Mouse (Mus musculus): ENCODE data around the gene Ankrd9.

Ankrd9 gene

DNA sequence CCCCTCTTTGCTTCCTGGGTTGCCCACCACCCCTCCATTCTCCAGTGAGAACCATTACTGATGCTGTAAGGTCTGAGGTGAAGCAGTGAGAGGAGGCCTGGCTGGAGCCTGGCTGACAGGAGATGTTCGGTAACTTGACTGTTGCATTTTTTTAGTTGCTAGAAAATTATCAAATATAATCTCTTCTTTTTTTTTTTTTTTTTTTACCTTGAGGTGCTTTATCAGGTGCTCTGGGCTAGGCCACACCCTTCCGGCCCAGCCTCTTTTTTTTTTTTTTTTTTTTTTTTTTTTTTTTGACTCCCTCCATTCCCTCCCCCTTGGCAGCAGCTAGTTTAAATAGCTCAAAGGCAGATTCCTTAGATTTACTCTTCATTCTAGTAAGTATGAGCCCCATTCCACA is 24.9 kb downstream of the Ankrd9 start:
- DNase-seq, result no peak

DNA sequence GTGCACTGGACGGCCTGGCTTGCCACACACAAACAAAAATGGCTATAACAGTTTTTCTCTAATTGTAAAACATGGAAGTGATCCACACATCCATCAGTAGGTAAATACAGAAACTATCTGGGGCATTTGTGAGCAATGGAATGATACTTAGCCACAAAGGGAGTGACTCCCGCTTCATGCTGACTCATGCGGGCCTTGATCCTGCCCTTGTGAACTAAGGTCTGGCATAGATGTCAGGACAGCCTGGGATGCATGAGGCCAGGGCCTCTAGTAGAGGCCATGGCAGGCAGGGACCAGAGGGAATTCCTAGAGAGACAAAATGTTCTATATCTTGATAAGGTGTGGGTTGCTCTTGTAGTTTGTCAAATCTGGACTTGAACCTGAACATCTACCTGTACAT is 25.4 kb downstream of the Ankrd9 start:
- DNase-seq, result no peak

DNA sequence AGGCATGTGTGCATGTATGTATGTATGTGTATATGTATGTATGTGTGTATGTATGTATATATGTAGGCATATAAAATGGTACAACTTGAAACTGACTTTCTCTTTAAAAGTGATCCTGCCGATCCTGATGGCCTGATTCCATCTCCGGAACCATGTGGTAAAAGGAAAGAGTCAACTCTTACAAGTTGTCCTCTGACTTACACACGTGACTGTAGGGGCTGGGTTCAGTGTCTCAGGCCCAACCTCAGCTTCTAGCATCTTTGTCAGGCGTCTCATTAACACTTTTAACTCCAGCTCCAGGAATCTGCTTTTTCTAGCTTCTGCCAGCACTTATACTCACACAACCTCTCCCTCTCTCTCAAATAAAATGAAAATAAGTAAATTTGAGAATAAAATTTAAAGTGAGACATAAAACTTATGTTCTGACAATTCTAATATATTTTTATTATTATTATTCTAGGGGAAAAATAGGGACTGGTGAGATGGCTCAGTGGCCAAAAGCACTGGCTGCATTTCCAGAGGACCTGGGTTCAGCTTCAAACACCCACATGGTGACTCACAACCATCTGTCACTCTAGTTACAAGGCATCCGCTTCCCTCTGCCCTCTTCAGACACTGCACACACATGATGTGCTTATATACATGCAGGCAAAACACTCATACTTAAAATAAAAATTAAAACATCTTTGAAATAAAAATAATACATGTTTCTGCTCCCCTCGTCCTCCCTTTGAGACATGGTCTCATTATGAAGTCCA is 26.0 kb downstream of the Ankrd9 start:
- no peak for DNase-seq

DNA sequence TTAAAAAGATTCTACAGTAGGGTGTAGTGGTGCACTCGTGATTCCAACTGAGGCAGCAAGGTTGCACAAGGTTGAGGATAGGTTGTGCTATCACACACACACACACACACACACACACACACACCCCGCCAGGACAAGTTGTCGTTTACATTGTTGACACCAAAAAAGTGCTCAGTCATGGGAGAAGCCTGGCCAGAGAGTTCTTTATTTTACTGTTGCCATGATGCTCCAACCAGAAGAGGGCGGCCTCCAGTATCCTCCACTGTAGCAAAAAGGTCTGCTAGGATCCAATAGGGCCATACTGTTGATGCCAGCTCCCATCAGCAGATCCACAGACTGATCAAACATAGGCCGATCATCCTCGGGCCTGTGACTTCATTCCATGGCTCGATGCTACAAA is 27.6 kb downstream of the Ankrd9 start:
- no peak for DNase-seq

DNA sequence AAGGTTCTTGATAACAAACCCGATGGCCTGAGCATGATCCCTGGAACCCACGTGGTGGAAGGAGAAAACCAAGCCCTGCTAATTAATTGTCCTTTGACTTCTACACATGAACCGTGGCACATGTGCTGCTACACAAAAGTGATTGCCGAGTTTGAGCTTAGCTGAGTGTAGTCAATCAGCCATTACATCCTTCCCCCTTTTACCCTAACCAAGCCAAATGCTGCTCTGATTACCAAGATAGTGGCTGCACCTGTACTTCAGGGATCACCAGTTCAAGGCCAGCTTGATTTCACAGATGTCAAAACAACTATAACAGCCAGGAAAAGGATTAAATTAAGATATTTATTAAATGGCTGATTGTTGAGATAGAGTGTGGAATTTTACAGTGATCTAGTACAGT is 28.7 kb downstream of the Ankrd9 start:
- no peak for DNase-seq

DNA sequence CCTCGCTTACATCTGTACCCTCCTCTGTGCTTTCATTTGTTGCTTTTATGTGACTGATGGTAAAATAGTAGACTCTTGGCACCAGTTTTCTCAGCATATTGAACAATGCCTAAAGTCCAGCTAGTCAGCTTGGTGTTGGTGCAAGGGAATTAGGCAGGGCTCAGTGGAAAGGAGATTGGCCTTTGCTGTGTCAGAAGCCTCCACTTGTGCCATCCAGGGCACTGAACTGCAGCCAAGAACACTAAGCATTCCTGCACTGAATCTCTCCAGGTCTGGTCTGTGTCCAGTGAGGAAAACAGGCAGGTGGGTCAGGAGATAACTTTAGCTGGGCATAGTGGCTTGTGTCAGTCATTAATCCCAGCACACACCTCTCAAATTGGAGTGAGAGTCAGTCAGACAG is 29.4 kb downstream of the Ankrd9 start:
- no peak for DNase-seq

DNA sequence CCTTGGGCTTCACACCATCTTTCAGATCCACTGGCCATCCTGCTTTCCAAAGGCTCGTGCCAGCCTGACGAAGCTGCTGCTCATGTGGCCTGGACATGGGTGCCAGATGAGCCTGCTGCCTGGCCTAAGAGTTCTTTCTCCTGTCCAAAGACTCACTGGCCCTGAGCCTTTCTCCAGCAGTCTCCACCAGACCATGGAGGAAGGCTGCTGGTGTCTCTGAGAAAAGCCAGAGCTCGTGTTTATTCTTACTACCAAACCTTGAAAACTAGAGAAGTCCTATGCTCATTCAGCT is 30.0 kb downstream of the Ankrd9 start:
- DNase-seq, result no peak

DNA sequence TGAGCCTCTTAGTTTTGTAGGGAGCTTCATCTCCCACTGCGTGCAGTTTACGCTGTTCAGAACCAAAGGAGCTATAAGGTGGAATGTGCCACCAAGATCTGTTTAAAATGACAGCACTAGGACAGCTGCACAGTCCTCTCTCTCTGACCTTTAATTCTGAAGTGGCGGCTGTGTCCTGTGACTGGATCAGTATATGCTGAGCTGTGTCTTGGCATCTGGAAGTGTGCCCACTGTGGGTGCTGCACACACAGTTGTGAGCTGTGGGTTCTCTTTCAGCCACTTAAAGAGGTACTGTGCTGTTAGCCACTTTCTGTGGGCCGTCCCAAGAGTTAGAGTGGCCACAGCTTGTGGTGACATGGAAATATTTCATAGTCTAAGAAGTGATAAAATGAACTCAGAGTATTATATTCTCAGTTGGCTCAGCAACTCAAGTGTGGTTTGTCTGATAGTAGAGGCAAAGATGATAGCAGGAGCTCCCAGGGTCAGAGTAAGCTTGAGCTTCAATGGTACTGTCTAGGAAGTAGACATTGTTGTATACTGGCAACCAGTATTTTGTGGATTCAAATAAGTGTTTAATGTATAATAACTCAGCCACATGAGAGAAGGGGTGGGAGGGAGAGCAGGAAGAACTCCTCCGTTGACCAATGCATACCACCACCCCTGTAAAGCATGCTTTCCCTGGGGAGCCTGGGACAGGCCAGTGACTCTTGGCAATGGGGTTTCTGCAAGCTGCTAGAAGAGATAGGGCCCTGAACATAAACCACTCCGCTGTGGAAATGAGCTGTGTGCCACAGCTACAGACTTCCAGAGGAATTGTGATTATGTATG is 30.5 kb downstream of the Ankrd9 start:
- no peak for DNase-seq

DNA sequence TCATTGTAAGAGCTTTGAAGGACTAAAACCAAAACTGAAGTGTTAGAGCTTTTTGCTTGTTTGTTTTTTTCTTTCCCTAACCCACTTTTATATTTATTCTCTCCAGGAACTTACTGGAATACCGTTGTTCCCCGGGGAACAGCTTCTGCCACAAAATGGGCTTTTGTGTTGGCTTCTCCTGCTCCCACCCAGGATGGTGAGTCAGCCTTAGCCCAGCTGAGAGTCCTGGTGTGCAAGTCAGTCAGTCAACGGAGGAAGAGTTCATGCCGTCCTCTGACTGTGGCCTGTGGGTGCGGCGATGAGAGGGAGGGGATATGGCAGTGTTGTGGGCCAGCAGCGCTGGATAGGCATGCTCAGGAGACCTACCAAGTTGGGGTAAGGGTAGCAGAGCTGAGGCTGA is 32.6 kb downstream of the Ankrd9 start:
- no peak for DNase-seq

DNA sequence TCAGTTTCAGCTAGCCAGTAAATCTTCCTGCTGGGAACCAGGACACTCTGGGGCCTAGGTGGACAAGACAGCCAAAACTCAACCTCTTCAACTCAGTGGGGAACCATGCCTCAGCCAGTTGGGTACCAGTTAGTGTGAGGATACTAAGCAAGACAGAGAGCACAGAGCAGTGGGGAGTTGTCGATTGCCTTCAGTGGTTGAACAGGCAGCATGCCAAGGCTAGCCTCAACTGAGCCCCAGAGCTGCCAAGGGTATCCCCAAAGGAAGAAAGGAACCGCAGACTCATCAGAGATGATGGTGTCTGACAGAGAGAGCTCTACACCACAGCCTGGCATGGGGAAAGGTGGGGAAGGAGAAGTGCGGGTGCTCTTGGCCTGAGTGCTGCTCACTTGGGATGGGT is 38.0 kb downstream of the Ankrd9 start:
- no peak for DNase-seq

DNA sequence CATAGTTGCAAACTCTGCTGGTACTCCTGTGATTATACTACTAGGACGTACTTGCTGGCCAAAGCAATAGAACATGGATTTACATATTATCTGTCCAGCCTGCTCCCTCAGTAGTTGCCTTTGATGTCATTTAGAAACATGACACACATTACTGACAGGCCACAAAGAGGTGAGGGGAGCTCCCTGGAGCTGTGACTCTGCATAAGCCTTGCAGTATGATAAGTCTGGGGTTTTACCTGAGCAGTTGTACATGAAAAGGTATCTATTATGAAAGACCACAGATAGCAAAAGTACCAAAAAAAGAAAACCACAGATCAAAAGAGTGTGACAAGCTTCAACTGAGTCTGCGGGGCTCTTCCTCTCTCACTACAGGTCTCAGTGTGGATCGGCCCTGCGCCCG is 39.5 kb downstream of the Ankrd9 start:
- DNase-seq, result no peak

DNA sequence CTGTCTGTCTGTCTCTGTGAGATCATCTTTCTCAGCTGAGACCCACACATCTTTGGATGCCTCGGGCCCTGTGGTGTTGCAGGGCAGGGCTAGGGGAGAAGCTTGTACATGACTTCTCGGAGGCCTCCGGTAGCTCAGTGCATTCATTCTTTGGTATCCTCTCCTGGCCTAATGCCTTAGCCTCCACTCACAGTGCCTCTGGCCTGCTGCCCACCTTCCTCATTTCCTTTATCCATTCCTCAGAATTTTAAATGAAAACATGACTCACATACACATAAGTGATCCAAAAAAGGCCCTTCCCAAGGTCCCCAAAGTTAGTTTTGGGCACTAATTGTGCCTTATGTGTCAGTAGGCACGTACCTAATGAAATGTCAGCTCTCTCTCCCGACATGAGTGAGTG is 41.3 kb downstream of the Ankrd9 start:
- no peak for DNase-seq

DNA sequence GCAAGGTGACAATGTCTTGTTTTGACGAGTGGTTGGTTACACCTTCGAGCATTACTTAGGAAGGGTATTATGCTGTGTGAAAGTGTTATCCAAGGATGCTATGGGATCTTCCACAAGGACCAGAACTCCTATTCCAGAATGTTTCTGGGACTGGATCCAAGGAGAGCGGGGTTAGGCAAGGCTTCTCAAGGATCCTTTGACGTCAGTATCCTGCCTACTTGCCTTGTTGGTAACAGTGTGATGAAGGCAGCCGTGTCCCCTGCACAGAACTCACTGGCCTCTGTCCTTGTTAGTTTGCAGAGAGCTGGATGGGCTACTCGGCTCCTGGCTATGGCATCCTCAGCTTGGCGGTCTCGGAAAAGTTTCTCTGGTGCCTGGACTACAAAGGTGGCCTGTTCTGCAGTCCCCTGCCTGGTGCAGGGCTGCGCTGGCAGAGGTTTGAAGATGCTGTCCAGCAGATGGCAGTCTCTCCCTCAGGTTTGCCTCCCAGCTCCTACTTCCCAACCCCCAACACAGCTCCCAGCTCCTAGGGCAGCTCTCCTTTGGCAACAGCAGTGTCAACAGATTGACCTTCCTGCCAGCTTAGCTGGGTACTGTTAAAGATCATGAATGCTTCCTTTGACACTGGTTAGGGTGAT is 42.7 kb downstream of the Ankrd9 start:
- peak; percentile 90 for DNase-seq

DNA sequence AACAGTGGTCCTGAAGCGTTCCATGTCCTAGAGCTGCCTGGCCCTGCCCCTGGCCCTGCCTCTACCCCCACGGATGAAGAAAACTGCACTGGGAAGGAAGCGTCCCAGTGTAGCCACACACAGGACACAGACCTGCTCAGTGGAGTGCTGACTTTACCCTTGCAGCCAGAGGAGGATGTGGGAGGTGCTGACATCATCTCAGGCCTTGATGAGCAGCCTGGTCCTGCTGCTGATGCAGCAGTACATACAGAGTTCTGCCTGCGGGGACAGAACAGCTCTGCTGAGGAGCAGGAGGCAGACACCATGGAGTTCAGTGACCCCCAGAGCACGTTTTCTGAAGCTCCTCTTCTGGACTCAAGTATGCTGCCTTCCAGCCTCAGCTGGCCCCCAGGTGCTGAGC is 46.0 kb downstream of the Ankrd9 start:
- DNase-seq, result no peak
